Mouse (Mus musculus) left cerebral cortex, postnatal 36 days (tissue): Measurements from ENCODE around the gene Fbxo42. TPM values are rescaled to one million over a fixed set of nuclear protein-coding genes. Genes with fewer than 3 reads are reported as not detected.
A peak's percentile ranks its signal among the peaks of the same experiment; 100 is the strongest.

ENCODE experiments used
- DNase-seq, 2 experiments: peaks; one replicate each; pipeline ENCODE4 v3.0.0; 2021 to 2022; ENCODE audit warnings: low spot score in 2 of 2, mixed read lengths in 1 of 2
- intact Hi-C: fragments of 180-260 bp; cut with DNase I; formaldehyde crosslinking; loops from one replicate; pipeline ENCODE4 v1.15.1; 2025
- total RNA-seq, 2 experiments: library from RNA; stranded (reverse); gene quantifications; 2 replicates each; pipeline ENCODE4 v1.2.3; 2021

Gene Fbxo42
- 10 to 100 TPM; 30.5 to 31.6 TPM for total RNA-seq

DNA sequence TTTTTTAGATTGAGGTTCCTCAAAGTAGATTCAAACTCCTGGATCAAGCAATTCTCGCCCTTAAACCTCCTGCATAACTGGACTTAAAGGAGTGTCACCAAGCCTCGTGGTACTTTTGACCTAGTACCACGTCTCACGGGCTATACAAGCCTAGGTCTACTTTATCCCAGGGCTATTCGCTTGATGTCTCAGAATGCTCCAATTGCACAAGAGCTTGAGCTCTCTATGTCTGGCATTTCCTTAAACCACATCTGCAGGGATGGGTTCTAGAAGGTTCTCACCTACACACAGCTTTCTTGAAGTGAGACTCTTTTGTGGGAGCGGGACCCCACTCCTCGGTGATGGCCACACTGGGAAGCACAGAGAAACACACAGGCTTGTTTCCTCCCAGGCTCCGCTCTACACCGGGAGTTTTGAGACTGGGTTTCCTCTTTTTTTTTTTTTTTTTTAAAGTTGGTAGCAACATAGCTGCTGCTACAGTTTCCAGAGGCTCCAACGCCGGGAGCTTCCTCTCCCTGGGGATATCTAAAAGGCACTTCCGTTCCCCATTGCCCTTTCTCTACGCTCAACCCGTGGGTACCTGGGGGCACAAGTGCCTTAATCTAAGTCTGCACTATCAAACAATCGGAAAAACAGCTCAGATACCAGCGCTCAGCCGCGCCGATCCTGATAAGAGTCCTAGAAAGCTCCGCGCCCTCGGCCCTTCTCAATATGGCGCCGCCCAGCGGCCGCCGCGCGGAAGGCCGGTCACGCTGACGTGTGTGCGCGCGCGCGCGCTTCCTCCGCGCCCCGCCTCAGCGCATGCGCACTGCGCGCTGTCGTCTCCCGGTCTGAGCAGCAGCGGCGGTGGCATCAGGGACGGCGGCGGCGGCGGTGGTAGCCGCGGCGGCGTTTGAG, at the start of gene Fbxo42:
Gene Fbxo42 (plus strand): TSS at position 802 of the 897 bp plus-strand sequence.
- peak; percentile 93 to 96 for DNase-seq
- intact Hi-C loops: loop anchor here (5.0 to 10.0 kb wide), 2 partner anchors 35 to 97 kb away; no protein-coding TSS in a partner anchor

DNA sequence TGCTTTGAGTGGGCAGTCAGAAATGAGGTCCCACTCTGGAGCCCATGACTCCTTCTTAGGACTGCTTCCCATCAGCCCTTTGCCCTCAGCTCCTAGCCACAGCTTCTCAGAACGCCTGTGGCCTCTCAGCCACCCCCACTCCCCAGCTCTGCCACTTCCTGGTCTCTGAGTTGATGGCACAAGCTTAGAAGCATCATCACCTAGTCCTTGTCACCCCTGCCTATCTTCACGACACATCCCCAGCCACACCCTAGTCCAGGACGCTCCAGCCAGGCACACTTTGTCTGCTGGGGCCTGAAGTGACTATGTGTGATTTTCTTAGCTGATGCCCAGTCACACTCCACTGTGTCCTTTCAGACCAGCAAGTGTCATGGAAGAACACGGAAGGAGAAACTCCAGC, 48.8 kb upstream of the Fbxo42 start:
- intact Hi-C loops: no loop called here
- no peak for DNase-seq

DNA sequence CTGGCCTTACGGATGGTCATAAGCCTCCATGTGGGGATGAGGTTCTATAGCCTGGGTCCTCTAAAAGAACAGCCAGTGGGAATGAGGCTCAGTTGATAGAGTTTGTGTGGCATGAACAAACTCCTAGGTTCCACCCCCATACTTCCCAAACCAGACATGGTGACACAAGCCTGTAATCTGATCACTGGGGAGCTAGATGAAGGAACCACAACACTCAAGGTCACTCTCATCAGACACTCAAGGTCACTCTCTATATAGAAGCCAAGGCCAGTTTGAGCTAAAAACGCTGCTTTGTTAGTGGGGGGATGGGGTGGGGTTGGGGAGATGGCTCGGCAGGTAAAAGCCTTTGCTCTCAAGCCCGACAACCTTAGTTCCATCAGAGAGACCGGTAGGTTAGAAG, 47.8 kb upstream of the Fbxo42 start:
- intact Hi-C loops: no loop called here

DNA sequence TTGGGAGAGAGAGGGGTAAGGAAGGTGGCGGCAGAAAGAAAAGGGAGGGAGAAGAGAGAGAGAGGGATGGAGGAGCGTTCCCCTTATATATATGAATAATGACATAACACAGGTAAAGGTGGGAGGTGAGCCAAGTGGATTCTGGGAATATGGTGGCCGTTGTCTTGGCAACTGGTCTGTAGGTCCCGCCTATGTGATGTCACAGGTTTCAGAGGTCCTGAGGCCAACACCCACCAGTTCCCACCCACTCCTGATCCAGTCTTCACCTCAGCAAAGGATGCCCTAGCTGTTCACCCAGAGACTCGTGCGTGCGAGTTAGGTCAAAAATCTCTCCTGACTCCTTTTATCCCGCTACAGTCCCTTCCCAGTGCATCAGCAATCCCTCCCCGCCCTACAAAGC, 46.4 kb upstream of the Fbxo42 start:
- intact Hi-C loops: no loop called here
- no peak for DNase-seq

More for the DNA sequence above, 47.8 kb upstream of the Fbxo42 start:
- no peak for DNase-seq

DNA sequence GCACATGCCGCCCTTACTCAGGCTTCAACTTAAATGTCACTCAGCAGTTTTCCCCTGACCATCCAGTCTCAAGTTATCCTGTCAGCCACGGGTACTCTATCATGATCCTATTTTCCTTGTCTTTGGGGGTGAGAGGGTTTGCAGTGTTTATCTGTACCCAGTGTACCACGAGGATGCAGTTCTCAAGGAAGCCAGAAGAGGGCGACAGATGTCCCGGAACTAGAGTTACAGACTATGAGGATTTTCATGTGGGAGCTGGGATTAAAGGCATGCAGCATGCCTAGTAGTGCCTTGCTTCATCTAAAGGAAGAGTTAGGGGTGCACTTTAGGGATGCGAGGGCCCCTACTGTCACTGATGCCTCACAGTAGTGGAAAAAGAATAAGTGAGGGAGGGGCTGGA, 45.9 kb upstream of the Fbxo42 start:
- DNase-seq: no peak

DNA sequence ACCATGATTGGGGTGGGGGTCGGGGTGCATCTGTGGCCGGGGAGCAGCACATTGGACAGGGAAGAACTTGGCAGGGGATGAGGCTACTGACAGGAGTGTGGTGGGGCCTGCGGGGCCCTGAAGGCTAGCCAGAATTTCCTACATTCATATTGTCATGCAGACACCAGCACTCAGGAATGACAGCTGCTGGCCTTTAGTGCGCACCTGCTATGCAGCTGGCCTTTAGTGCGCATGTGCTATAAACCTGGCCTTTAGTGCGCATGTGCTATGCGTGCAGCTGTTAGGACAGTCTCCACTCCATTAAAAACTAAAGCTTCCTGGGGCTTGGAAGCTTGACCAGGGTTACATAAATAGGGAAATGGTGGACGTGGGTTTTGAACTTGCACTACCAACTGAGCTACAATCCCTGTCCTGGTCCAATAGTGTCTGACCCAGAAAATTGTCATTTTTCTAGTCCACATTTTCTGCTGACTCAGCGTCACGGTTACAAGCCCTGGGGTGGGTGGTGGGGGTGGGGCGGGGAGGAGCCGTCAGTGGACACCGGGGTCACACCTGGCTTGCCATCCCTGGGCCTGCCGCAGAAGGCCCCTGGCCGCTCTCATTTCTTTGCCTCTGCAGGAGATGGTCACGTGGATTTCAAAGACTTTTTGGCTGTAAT, 41.1 kb upstream of the Fbxo42 start:
- no peak for DNase-seq
- intact Hi-C loops: no loop called here

More for the DNA sequence above, 45.9 kb upstream of the Fbxo42 start:
- intact Hi-C loops: no loop called here

DNA sequence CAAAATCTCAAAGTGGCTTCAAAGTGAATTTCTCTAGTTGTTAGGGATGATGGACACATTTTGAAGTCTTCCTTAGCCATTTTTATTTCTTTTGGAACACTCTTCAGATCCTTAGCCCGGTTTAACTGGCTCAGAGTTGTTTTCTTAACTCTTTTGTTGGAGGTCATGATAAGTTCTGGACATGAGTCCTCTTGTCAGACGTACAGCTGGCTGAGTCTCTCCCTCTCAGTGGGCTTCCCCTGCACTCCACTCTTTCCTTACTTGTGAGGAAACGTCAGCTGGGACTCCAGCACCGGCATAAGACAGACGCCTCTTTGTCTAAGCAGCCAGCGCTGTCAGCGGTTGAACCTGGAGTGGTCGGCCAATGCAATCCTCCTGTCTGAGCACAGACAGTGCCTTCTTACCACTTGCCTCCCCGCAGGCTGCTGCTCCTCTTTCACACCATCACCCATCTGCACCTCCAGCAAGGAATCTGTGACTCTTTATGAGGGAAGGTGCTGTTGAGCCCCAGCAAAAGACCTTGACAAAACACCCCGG, 39.4 kb upstream of the Fbxo42 start:
- DNase-seq: no peak
- intact Hi-C loops: no loop called here

DNA sequence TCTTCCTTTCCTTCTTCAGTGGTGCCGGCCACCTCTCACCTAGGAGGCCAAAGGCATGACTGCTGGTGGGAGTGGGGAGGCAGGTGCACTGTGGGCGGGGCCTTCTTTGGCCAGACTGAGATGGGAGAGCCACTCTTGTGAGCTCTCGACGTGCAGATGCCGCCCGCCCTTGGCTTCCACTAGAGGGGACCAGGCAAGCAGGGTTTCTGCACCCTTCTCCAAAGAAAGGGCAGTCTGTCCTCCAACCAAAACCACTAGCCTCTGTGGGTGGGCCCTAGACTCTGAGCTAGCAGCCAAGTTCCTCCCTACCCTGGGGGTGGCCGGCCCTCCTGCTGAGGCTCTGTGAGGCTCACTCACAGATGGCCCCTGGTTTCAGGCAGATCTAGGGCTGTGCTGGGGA, 33.9 kb upstream of the Fbxo42 start:
- peak in 1 of 2 experiments; percentile 13 for DNase-seq
- intact Hi-C loops: no loop called here

DNA sequence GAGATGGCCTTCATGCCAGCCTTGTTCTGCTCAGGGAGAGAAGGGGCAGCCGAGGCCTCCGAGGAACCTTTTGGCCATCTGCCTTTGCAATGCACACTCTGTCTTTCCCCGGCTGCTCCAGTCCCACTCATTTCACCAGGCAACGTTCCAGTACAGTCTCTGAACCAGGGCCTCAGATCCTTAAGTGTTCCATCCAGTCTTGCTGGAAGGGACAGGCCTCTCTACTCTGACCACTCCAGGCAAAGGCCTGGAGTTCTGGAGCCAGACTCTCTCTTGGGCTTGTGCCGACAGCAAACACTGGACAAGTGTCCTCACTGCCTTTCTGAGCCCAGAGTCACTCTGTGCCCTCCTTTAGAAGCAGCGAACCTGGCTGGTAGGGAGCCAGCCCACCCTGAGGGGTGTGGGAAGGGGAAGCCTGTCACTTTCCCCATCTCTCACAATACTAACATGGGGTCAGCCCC, 33.2 kb upstream of the Fbxo42 start:
- peak in 1 of 2 experiments; percentile 35 for DNase-seq
- intact Hi-C loops: no loop called here

DNA sequence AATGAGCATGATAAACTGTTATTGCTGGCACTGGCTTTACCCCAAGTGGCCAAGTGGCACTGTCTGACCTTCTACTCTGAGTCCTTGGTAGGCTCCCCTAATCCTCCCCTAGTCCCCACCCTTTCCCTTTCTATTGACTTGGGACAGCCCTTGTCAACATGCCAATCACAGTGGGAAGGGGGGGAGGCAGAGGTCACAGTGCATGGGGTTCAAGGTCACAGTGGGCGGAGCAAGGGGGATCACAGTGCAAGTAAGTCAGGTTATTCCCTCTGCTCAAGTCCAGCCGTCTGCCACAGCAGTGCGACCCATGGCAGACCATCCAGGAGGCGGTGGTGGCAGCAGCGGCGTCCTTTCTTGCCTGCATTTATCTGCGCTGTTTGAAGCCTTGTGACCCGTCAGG, 32.3 kb upstream of the Fbxo42 start:
- intact Hi-C loops: no loop called here
- no peak for DNase-seq

DNA sequence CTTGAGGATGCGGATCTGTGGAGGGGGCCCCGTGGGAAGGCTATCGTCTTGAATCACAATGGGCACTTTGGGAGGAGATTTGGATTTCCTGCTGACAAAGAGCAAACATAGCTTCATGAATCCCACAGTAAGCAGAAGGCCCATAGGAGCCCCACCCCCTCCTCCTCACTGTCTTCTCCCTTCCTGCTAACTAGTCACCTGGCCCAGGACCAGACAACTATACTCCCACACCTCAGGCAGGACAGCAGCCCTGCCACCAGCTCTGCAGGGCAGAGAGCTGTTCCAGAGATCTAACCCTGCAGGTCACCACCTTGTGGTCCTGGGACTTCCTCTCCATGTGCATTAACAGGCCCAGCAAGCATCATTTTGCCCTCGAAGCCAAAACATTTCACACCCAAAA, 29.0 kb upstream of the Fbxo42 start:
- intact Hi-C loops: no loop called here
- no peak for DNase-seq

DNA sequence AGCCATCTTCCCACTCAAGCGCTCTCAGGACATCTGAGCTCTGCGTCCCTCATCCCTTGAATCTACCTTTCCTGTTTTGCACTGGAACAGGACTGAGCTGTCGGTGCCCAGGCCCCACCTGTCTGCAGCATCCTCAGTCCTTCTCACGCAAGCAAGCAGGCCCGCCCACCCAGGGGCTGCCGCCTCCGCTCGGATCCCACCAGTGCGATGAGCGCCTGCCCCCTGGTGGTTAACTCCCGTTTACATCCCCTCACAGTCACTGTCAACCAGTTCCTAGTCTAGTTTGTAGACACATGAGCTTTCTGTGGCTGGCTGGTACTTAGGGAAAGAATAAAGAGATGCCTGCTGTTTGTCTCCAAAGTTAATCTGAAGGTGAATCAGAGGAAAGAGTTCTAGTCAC, 27.0 kb upstream of the Fbxo42 start:
- DNase-seq: peak; percentile 65 to 70
- intact Hi-C loops: no loop called here

DNA sequence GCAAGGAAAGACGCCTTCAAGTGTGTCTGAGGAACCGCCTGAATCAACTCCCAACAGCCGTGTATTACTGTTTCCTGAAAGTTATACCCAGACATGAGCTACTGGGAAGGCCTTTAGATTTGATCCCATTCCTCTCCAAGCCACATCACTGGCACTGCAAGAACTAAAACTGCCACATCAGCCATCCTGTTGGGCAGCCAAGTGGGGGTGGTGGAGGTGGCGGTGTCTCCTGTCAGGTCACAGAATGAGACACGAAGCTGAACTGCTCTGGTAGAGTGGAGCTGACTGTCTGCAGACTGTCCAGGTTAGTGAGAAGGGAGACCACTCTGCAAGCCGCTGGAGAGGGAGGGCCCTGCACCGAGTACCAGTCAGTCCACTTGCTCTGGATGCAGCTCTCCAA, 25.1 kb upstream of the Fbxo42 start:
- no peak for DNase-seq
- intact Hi-C loops: no loop called here

DNA sequence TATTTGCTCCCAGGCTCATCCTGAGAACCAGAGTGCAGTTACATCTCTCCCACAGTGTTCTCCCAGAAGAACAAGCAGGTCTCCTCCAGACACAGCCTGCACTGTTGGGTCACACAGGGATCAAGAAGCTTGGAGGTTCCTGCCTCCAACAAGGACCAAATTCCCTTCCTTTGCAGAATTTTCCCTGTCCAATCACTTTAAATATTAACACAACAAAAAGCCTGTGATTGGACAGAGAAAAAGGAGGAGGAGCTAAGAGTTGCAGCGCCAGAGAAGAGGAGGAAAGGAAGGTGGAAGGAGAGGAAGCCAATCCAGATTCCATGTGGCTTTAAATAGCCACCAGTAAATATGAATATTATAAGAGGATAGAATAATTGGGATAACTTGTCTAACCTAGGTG, 24.6 kb upstream of the Fbxo42 start:
- no peak for DNase-seq
- intact Hi-C loops: no loop called here

DNA sequence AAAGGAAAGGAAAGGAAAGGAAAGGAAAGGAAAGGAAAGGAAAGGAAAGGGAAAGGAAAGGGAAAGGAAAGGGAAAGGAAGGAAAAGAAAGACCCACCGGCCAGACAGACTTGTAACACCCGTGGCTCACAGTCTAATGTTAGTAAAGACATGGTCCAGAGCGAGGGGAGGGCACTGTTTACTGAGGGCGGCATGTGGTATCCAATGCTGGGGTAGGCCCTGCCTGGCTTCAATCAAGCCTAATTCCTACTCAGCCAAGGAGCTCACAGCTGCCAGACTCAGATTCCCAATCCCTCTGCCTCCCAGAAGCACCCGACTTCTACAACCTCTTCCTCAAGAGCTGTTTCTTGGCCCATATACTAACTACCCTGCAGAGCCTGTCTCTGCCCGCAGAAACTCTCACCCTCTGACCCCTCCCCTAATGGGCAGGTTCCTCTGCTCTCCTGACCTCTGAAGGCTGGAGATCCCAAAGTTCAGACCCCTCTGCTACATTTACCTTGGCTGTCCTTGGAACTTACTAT, 18.5 kb upstream of the Fbxo42 start:
- no peak for DNase-seq
- intact Hi-C loops: no loop called here

DNA sequence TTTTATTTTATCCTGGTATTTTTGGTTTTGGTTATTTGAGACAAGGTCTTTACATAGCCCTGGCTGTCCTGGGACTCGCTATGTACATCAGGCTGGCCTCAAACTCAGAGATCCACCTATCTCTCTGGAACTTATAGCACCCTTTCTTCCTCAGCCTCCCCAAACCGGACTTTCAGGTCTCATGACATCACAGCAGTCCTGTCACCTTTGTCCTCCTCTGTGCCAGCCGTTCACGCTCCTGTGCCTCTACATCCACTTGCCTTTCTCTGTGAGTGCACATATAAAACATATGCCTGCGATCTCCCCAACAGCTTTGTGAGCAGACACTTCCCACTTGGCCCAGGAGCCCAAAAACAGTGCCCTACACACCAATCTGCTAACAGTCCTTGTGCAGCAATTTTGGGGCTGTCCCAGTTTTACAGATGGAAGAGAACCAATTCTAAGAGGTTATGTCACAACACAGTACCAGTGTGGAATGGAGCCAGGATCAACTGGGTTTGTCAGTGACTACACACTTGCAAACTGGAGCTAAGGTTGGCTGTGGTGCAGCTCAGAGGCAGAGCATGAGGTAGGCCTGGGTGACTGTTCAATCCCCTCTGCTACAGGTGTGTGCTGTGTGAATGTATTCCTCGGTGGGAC, 16.9 kb upstream of the Fbxo42 start:
- intact Hi-C loops: no loop called here
- DNase-seq: no peak

DNA sequence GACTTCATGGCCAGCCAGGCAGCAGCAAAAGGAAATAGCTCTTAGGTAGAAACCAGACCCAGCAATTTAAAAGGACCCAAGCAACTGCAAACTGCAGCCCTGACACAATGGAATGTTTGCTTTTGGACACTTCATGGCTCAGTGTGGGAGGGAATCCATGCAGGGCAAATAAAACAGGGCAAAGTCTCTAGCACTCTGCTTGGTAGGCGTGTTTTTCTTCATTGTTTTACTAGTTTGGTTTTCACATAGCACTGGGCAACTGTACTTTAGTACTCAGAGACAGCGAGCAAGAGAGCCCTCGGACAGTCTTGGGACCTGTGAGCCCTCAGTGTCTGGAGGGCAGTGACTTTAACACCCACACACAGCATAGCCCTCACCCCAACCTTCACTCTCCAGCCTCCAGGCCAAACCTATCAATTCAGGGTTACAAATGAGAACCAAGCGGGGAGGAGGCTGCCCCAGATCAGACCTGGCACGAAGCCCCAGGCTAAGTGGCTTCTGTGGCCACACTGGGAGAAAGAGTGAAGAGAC, 16.1 kb upstream of the Fbxo42 start:
- intact Hi-C loops: no loop called here

DNA sequence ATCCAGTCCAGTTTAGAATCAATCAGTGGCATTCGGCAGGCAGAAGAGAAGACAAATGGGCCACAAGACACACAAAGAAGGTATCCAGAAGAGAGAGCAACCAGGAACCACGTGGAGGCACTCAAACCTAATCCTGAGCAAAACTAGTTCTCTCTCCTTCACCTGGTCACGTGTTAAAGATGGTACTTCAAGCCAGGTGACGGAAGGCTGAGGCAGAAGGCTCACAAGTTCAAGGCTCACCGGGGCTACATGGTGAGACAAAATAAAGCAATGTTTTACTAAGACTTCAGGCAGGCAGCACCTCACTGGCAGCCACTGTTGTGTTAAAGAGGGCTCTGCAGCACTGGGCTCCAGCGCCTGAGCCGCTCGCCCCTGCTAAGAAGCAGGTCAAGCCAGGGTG, 15.5 kb upstream of the Fbxo42 start:
- no peak for DNase-seq
- intact Hi-C loops: no loop called here

More for the DNA sequence above, 16.1 kb upstream of the Fbxo42 start:
- no peak for DNase-seq

DNA sequence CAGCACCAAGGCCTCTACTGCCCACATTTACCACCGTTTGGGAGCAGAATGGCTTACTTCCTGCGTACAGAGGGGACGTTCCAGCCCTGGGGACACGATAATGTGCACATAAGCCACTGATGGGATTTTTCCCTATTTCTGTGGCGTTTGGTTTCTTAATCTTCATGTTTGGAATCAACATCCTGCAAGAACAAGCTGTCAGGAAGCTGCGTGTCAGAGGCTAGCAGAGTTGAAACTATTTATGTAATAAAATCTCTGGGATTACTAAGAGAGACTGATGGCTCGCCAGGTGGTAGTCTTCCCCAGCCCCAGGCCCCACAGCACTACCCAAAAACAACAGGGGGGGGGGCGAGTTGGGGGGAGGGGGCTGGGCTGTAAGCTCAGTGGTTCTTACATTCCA, 14.5 kb upstream of the Fbxo42 start:
- intact Hi-C loops: no loop called here
- no peak for DNase-seq

DNA sequence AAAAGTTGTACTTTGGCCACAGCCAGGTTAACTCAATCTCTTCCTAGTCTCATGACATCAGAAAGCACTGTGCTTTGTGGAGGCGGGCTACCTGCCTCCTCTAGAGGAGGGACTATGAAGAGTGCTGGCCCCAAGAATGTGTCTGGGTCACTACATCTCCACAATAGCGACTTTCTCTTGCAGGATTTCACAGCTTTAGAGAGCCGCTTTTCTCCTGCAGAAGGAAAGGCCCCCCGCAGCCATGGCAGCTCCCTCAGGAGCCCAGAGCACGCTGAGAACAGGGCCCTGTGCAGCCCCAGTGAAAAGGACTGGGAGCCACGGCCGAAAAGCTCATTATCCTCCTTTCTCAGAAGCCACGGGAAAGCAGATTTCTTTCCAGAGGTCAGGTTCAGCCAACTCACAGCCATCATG, 13.7 kb upstream of the Fbxo42 start:
- intact Hi-C loops: no loop called here

More for the DNA sequence above, 13.7 kb upstream of the Fbxo42 start:
- peak in 1 of 2 experiments; percentile 25 for DNase-seq
